ENCODE assay signal across 8 mouse cellular contexts in genomic region chr7:7295595-7295994, GRCm38 (mm10). TPM values are rescaled to one million over a fixed set of nuclear protein-coding genes. Genes with fewer than 3 reads are reported as not detected.
DNase-seq lines count a peak whose midpoint lies in the region; ATAC-seq and TF ChIP-seq lines count a peak whose summit lies in the region.

No protein-coding gene starts in this region.

- peak; percentile 47 for DNase-seq in forebrain, postnatal 0 days
- DNase-seq in urinary bladder, postnatal 14 days (ENCODE audit: low spot score), result peak; percentile 52
- DNase-seq in urinary bladder, adult 18-20 months (ENCODE audit: low spot score in 2 of 2), result no peak
- peak; percentile 48 to 66 for DNase-seq in cerebellum, postnatal 36 days
- DNase-seq in kidney, postnatal 25 days, result peak; percentile 39 to 64
- DNase-seq in thymus, postnatal 36 days, result peak; percentile 26 to 45

- ATAC-seq in forebrain, postnatal 0 days, result no peak
- ATAC-seq in forebrain, embryonic 16.5 days, result no peak
- peak; percentile 40 for ATAC-seq in megakaryocyte progenitor cell, adult 5-6 weeks (replicated peaks; ENCODE audit: poor library complexity)

- H3K36me3 ChIP-seq in forebrain, postnatal 0 days (ENCODE audit: insufficient read depth), result peaks cover 41% of the 10 kb centered on the region
- H3K36me3 ChIP-seq in forebrain, embryonic 16.5 days (ENCODE audit: control insufficient read depth, insufficient read depth), result peaks cover 41% of the 10 kb centered on the region

- no peaks in the 10 kb centered on the region for H3K27me3 ChIP-seq in forebrain, postnatal 0 days (ENCODE audit: insufficient read depth, low read length)
- H3K27me3 ChIP-seq in forebrain, embryonic 16.5 days (replicated peaks; ENCODE audit: control insufficient read depth, insufficient read depth, low read length), result no peaks in the 10 kb centered on the region

- no peaks in the 10 kb centered on the region for H3K4me1 ChIP-seq in forebrain, postnatal 0 days (ENCODE audit: insufficient read depth)
- peaks cover 2% of the 10 kb centered on the region; the same call in 1 of the 2 replicates for H3K4me1 ChIP-seq in forebrain, embryonic 16.5 days (replicated peaks; ENCODE audit: control insufficient read depth, insufficient read depth, low read length)

- TF ChIP-seq CTCF in forebrain, postnatal 0 days (IDR thresholded peaks at IDR 0.05; ENCODE audit: low read depth), result peak; percentile 60

- no peak overlapping the region for H3K4me2 ChIP-seq in forebrain, postnatal 0 days (ENCODE audit: low read depth)
- no peak overlapping the region for H3K4me2 ChIP-seq in forebrain, embryonic 16.5 days (ENCODE audit: low read length)

- whole genome bisulfite sequencing in forebrain, postnatal 0 days, result 77% methylated on average over 16 of the region's 16 CpGs
- 83% methylated on average over 16 of the region's 16 CpGs for WGBS in forebrain, embryonic 16.5 days

- no peak overlapping the region for H3K27ac ChIP-seq in forebrain, postnatal 0 days (ENCODE audit: low read depth, low read length)
- H3K27ac ChIP-seq in forebrain, embryonic 16.5 days (ENCODE audit: low read length), result no peak overlapping the region

- H3K9me3 ChIP-seq in forebrain, postnatal 0 days (ENCODE audit: low read length), result no peaks in the 10 kb centered on the region
- no peaks in the 10 kb centered on the region for H3K9me3 ChIP-seq in forebrain, embryonic 16.5 days (ENCODE audit: control insufficient read depth, low read length)

- no peak overlapping the region for H3K9ac ChIP-seq in forebrain, postnatal 0 days
- H3K9ac ChIP-seq in forebrain, embryonic 16.5 days (replicated peaks; ENCODE audit: low read depth, low read length), result no peak overlapping the region

- no peak overlapping the region for H3K4me3 ChIP-seq in forebrain, postnatal 0 days (ENCODE audit: low read depth, low read length)
- no peak overlapping the region for H3K4me3 ChIP-seq in forebrain, embryonic 16.5 days (replicated peaks; ENCODE audit: low read length)

RNA-seq across cellular contexts. Expression of gene Clcn4, which starts 5.1 kb away (rescaled TPM):
- total RNA-seq in forebrain, postnatal 0 days (2014; rRNA removed), result 171 and 175 TPM in 2 replicates
- 185 and 231 TPM in 2 replicates for polyA plus RNA-seq in forebrain, postnatal 0 days (2015; fragmentation: Nextera tagmentation; extraction: Ambion mirVana)
- polyA plus RNA-seq in forebrain, embryonic 16.5 days (2015; fragmentation: Nextera tagmentation; extraction: Ambion mirVana), result 202 and 213 TPM in 2 replicates
- 19.0 and 21.3 TPM in 2 replicates for total RNA-seq in megakaryocyte progenitor cell, adult 5-6 weeks (2015)
- 24.9 and 26.4 TPM in 2 replicates for total RNA-seq in megakaryocyte progenitor cell, adult 5-6 weeks (2017)

RNA-seq across cellular contexts. Expression of gene Gm45844, which starts 17.5 kb away (rescaled TPM):
- total RNA-seq in forebrain, postnatal 0 days (2014; rRNA removed), result 6.1 and 8.7 TPM in 2 replicates
- 6.8 and 9.2 TPM in 2 replicates for polyA plus RNA-seq in forebrain, postnatal 0 days (2015; fragmentation: Nextera tagmentation; extraction: Ambion mirVana)
- polyA plus RNA-seq in forebrain, embryonic 16.5 days (2015; fragmentation: Nextera tagmentation; extraction: Ambion mirVana), result 8.6 and 10.4 TPM in 2 replicates
- total RNA-seq in megakaryocyte progenitor cell, adult 5-6 weeks (2015), result 2.4 TPM in 2 replicates
- 0.21 and 3.9 TPM in 2 replicates for total RNA-seq in megakaryocyte progenitor cell, adult 5-6 weeks (2017)

RNA-seq across cellular contexts. Expression of gene Vmn2r30, which starts 41.8 kb away (rescaled TPM):
- total RNA-seq in forebrain, postnatal 0 days (2014; rRNA removed), result not detected in 2 replicates
- not detected in 2 replicates for polyA plus RNA-seq in forebrain, postnatal 0 days (2015; fragmentation: Nextera tagmentation; extraction: Ambion mirVana)
- not detected in 2 replicates for polyA plus RNA-seq in forebrain, embryonic 16.5 days (2015; fragmentation: Nextera tagmentation; extraction: Ambion mirVana)
- 0.12 TPM in 1 of 2 replicates, not detected in the other for total RNA-seq in megakaryocyte progenitor cell, adult 5-6 weeks (2015)
- total RNA-seq in megakaryocyte progenitor cell, adult 5-6 weeks (2017), result not detected in 2 replicates

RNA-seq across cellular contexts. Expression of gene Vmn2r29, which starts 48.5 kb away (rescaled TPM):
- total RNA-seq in forebrain, postnatal 0 days (2014; rRNA removed), result 1.7 and 2.3 TPM in 2 replicates
- polyA plus RNA-seq in forebrain, postnatal 0 days (2015; fragmentation: Nextera tagmentation; extraction: Ambion mirVana), result 0.42 and 1.2 TPM in 2 replicates
- polyA plus RNA-seq in forebrain, embryonic 16.5 days (2015; fragmentation: Nextera tagmentation; extraction: Ambion mirVana), result 0.76 and 2.3 TPM in 2 replicates
- total RNA-seq in megakaryocyte progenitor cell, adult 5-6 weeks (2015), result not detected in 2 replicates
- 0.41 and 0.83 TPM in 2 replicates for total RNA-seq in megakaryocyte progenitor cell, adult 5-6 weeks (2017)

Comparison
In these comparisons a context has a peak if more than half of its experiments do, and no peak if none do; other contexts are left out.
1. DNase-seq: peak in forebrain, postnatal 0 days (single experiment), urinary bladder, postnatal 14 days (single experiment), cerebellum, postnatal 36 days (2 of 2), kidney, postnatal 25 days (2 of 2) and thymus, postnatal 36 days (2 of 2); none in urinary bladder, adult 18-20 months (0 of 2).